Mouse (Mus musculus): ENCODE data around the gene Foxo1. TPM values are rescaled to one million over a fixed set of nuclear protein-coding genes. Genes with fewer than 3 reads are reported as not detected.
A peak's percentile ranks its signal among the peaks of the same experiment; 100 is the strongest.

The Foxo1 gene
- 1.7 and 2.6 TPM in 2 replicates for polyA plus RNA-seq (2015; fragmentation: Nextera tagmentation; extraction: Ambion mirVana)

DNA sequence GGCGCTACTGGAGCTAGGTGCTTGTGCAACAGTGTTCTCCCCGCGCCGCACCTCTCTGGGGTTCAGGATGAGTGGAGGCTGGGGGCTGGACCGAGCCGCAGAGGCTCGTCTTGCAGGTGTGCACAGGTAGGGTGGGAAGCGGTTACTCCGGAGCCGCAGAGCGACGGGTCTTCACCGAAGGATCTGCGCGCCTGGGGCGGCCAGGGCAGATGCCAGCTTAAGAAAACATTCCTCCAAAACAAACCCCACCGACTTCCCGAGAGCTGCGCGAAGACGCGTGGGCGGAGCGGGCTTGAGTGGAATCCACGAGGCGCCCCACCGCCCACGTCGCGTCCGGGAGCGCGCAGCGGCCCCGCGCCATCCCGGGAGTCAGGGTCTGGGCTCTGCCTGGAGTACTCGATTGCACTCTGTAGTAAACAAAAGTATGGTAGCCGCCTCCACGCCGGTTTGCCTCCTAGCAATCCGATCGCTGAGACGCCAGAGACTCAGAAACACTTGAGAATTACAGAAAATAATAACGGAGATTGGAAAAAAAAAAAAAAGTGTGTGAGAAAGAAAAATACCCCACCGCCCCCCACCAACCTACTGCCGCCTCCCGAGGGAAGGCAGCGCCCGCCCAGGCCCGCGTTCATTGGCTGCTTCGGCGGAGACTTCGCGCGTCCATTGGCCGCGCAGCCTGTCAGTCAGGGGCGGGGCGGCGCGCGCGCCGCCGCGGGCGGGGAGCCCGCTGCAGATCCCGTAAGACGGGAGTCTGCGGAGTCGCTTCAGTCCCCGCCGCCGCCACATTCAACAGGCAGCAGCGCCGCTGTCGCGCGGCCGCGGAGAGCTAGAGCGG lies at the start of gene Foxo1:
TSS of gene Foxo1 (plus strand) at position 685 of the 835 bp plus-strand sequence.
- WGBS: under 1% methylated on average over 78 of the region's 85 CpGs
- peaks cover 83% of the 10 kb centered on the region for H3K27me3 ChIP-seq

GRCm38 (mm10) chr3:52218864-52219263 lies 49.3 kb upstream of the Foxo1 start:
- Histone ChIP-seq H3K4me2 (replicated peaks) (no peak overlapping the region), H3K4me1 (replicated peaks) (no peaks in the 10 kb centered on the region), H3K36me3 (no peaks in the 10 kb centered on the region), H3K4me3 (replicated peaks) (no peak overlapping the region), H3K9me3 (no peaks in the 10 kb centered on the region), H3K27ac (no peak overlapping the region), H3K9ac (replicated peaks) (no peak overlapping the region), H3K27me3 (no peaks in the 10 kb centered on the region)
- WGBS: 84% methylated on average over 7 of the region's 7 CpGs
- no peak for ATAC-seq

More for the DNA sequence above, at the start of gene Foxo1:
- no peak within 1 kb of the TSS for H3K27ac ChIP-seq
- no peaks in the 10 kb centered on the region for H3K36me3 ChIP-seq
- H3K4me3 ChIP-seq (replicated peaks): peak within 1 kb of the TSS; percentile 74
- peak within 1 kb of the TSS; percentile 67 for H3K9ac ChIP-seq (replicated peaks)
- peaks cover 32% of the 10 kb centered on the region for H3K4me1 ChIP-seq (replicated peaks)
- ATAC-seq: peak; percentile 95
- H3K9me3 ChIP-seq: no peaks in the 10 kb centered on the region
- H3K4me2 ChIP-seq (replicated peaks): peak within 1 kb of the TSS; percentile 88

GRCm38 (mm10) chr3:52221082-52221481 lies 47.1 kb upstream of the Foxo1 start:
- no peaks in the 10 kb centered on the region for H3K27me3 ChIP-seq
- no peak overlapping the region for H3K4me2 ChIP-seq (replicated peaks)
- ATAC-seq: no peak
- H3K27ac ChIP-seq: no peak overlapping the region
- 85% methylated on average over 3 of the region's 3 CpGs for WGBS
- H3K9me3 ChIP-seq: no peaks in the 10 kb centered on the region
- H3K4me3 ChIP-seq (replicated peaks): no peak overlapping the region
- H3K4me1 ChIP-seq (replicated peaks): no peaks in the 10 kb centered on the region
- no peak overlapping the region for H3K9ac ChIP-seq (replicated peaks)
- H3K36me3 ChIP-seq: no peaks in the 10 kb centered on the region

- Histone ChIP-seq H3K9me3 (no peaks in the 10 kb centered on the region), H3K27ac (no peak overlapping the region), H3K4me3 (replicated peaks) (no peak overlapping the region), H3K36me3 (no peaks in the 10 kb centered on the region), H3K9ac (replicated peaks) (no peak overlapping the region), H3K4me2 (replicated peaks) (no peak overlapping the region), H3K4me1 (replicated peaks) (no peaks in the 10 kb centered on the region), H3K27me3 (no peaks in the 10 kb centered on the region)
- ATAC-seq: no peak
- WGBS: 87% methylated on average over 5 of the region's 5 CpGs
Observed at GRCm38 (mm10) chr3:52221931-52222330, 46.2 kb upstream of the Foxo1 start.

DNA sequence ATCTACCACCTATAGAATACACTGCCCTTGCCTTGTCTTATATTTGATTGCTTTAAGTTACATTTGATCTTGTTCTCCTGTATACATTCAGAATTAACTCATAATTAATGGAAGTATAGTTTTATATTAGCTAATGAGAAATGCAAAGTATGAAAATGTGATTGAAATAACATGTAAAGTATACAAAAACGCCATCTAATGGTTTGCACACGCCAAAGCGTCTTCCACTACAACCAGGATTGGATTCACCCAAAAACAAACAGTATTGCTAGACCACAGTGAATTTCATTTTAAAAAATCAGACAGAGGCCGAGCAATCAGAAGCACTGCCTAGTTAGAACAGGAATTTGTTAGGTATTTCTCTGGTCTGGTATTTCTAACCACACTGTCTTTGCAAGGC lies 31.6 kb upstream of the Foxo1 start:
- H3K27me3 ChIP-seq: no peaks in the 10 kb centered on the region
- H3K4me1 ChIP-seq (replicated peaks): no peaks in the 10 kb centered on the region
- no peaks in the 10 kb centered on the region for H3K9me3 ChIP-seq
- H3K27ac ChIP-seq: no peak overlapping the region
- no peak overlapping the region for H3K4me2 ChIP-seq (replicated peaks)
- 87% methylated on average over 4 of the region's 4 CpGs for WGBS
- H3K36me3 ChIP-seq: no peaks in the 10 kb centered on the region
- no peak overlapping the region for H3K9ac ChIP-seq (replicated peaks)
- ATAC-seq: no peak
- H3K4me3 ChIP-seq (replicated peaks): no peak overlapping the region

DNA sequence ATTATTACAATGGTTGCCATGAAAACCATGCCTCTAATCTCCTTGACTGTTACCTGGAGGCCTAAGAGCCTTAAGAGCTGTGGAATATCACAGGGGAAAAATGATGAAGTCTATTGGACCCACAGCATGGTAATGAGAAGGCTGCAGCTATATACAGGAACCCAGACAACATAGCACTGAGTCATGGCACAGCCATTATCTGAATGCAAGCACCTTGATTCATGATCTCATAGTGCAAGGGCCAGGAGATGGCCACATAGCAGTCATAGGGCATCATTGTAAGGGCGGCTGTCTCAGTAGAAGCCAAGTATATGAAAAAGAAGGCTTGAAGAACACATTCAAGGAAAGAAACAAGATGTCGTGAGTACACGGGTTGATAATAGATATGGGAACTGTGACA lies 31.0 kb upstream of the Foxo1 start:
- no peak for ATAC-seq
- H3K9me3 ChIP-seq: no peaks in the 10 kb centered on the region
- no peaks in the 10 kb centered on the region for H3K27me3 ChIP-seq
- 84% methylated on average over 3 of the region's 3 CpGs for WGBS
- H3K4me3 ChIP-seq (replicated peaks): no peak overlapping the region
- no peaks in the 10 kb centered on the region for H3K36me3 ChIP-seq
- no peak overlapping the region for H3K9ac ChIP-seq (replicated peaks)
- no peak overlapping the region for H3K4me2 ChIP-seq (replicated peaks)
- H3K27ac ChIP-seq: no peak overlapping the region
- H3K4me1 ChIP-seq (replicated peaks): no peaks in the 10 kb centered on the region

DNA sequence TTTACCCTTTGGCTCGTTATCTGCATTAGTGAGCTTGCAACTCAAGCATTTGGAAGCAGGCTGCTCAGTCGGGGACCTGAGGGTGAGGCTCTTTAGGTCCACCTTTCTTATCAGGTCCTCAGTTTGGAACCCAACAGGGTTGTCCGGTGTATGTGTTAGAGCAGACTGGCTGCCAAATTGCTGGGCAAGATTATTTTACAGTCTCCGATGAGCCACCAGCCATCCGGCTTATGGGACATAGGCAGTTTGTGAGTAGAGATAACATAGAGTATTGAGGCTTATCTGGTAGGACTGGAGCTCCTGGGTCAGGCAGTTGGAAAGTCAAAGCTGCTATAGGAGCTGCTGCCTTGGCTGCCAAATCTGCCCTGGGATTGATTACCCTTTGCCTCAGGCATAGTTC lies 27.1 kb upstream of the Foxo1 start:
- Histone ChIP-seq H3K4me2 (replicated peaks) (no peak overlapping the region), H3K4me1 (replicated peaks) (no peaks in the 10 kb centered on the region), H3K4me3 (replicated peaks) (no peak overlapping the region), H3K9ac (replicated peaks) (no peak overlapping the region), H3K36me3 (no peaks in the 10 kb centered on the region), H3K9me3 (no peaks in the 10 kb centered on the region), H3K27ac (no peak overlapping the region), H3K27me3 (no peaks in the 10 kb centered on the region)
- 84% methylated on average over 5 of the region's 5 CpGs for WGBS
- ATAC-seq: no peak

- no peak overlapping the region for H3K27ac ChIP-seq
- peak; percentile 92 for ATAC-seq
- no peaks in the 10 kb centered on the region for H3K4me1 ChIP-seq (replicated peaks)
- H3K9me3 ChIP-seq: no peaks in the 10 kb centered on the region
- H3K9ac ChIP-seq (replicated peaks): no peak overlapping the region
- H3K4me3 ChIP-seq (replicated peaks): no peak overlapping the region
- no peaks in the 10 kb centered on the region for H3K36me3 ChIP-seq
- H3K27me3 ChIP-seq: no peaks in the 10 kb centered on the region
- 46% methylated on average over 6 of the region's 6 CpGs for WGBS
- no peak overlapping the region for H3K4me2 ChIP-seq (replicated peaks)
Observed at GRCm38 (mm10) chr3:52242457-52243105, 25.6 kb upstream of the Foxo1 start.

DNA sequence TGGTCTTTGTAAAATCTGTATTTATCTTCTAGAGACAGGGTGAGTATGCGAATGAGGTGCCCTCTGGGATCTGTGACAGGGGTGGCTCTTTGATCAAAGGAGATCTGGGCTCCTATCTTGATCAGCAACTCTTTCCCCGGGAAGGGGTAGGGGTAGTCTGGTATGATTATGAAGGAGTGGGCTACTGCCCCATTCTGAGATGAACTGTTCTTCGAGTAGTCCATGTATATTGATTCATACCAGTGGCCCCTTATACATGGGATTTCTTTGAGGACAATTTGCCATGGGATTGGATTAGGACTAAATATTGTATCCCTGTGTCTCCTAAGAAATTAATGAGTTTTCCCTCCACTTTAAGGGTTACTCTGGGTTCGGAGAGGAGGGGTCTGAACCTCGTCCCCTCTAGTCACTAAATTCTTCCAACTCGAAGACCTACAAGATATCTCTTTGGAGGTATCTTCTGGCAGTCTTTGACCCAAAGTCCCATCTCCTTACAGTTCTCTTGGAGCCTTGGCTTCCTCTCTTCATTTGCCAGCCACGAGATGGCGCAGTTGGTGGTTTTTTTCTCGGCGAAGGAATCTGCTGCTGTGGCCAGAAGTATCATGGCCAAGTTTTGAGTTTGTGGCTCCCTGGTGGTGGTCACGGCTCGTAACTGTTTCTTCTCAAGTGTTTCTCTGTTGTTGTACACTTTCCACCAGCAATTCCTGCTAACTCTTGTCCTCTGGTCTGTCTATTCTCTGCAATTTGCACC lies 24.7 kb upstream of the Foxo1 start:
- Histone ChIP-seq H3K27me3 (no peaks in the 10 kb centered on the region), H3K27ac (no peak overlapping the region), H3K9me3 (no peaks in the 10 kb centered on the region), H3K4me1 (replicated peaks) (no peaks in the 10 kb centered on the region), H3K4me2 (replicated peaks) (no peak overlapping the region), H3K4me3 (replicated peaks) (no peak overlapping the region), H3K36me3 (no peaks in the 10 kb centered on the region), H3K9ac (replicated peaks) (no peak overlapping the region)
- no peak for ATAC-seq
- 62% methylated on average over 12 of the region's 12 CpGs for WGBS

GRCm38 (mm10) chr3:52245996-52246830 lies 21.9 kb upstream of the Foxo1 start:
- Histone ChIP-seq H3K4me3 (replicated peaks) (no peak overlapping the region), H3K9ac (replicated peaks) (no peak overlapping the region), H3K9me3 (no peaks in the 10 kb centered on the region), H3K27me3 (no peaks in the 10 kb centered on the region), H3K36me3 (no peaks in the 10 kb centered on the region), H3K4me1 (replicated peaks) (no peaks in the 10 kb centered on the region), H3K27ac (no peak overlapping the region), H3K4me2 (replicated peaks) (no peak overlapping the region)
- 83% methylated on average over 12 of the region's 12 CpGs for WGBS
- ATAC-seq: no peak

- H3K4me1 ChIP-seq (replicated peaks): no peaks in the 10 kb centered on the region
- no peak for ATAC-seq
- H3K4me3 ChIP-seq (replicated peaks): no peak overlapping the region
- no peaks in the 10 kb centered on the region for H3K36me3 ChIP-seq
- no peak overlapping the region for H3K27ac ChIP-seq
- H3K9me3 ChIP-seq: no peaks in the 10 kb centered on the region
- H3K27me3 ChIP-seq: 0 out of 2 replicates have a peak, but pooled peaks cover 5% of the 10 kb centered on the region
- no peak overlapping the region for H3K4me2 ChIP-seq (replicated peaks)
- no peak overlapping the region for H3K9ac ChIP-seq (replicated peaks)
- WGBS: 23% methylated on average over 1 of the region's 1 CpGs
Observed at GRCm38 (mm10) chr3:52251184-52251583, 17.0 kb upstream of the Foxo1 start.

Data from midbrain, embryonic 13.5 days (tissue).